Mouse (Mus musculus): ENCODE measurements at regions not wholly inside any gene's neighbourhood (a gene's known extent, or its start where the extent isn't known, plus 50 kb on each side); places are given as distances from the start of the nearest gene placed in this dataset.

GRCm38 (mm10) chr17:45819143-45819542 lies 85.5 kb upstream of the 1600014C23Rik start:
- DNase-seq = no peak

DNA sequence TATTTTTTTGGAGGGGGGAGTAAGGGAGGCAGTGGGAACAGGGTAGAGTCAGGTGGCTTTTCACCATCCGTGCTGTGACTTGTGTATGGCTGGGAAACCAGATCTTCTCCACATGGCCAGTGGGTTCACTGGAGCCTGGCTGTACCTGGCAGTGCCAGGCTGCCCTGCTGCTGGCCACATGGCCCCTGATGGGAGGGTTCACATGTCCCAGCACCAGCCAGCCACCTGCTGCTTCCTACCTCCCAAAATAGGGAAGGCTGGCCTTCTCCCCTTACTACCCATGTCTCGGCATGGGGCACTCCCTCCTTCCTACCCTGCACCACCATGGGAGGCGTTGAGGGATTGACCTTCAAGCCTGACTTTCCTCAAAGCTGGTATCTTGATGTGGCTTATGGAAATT lies 82.9 kb upstream of the 1600014C23Rik start:
- no peak for DNase-seq

DNA sequence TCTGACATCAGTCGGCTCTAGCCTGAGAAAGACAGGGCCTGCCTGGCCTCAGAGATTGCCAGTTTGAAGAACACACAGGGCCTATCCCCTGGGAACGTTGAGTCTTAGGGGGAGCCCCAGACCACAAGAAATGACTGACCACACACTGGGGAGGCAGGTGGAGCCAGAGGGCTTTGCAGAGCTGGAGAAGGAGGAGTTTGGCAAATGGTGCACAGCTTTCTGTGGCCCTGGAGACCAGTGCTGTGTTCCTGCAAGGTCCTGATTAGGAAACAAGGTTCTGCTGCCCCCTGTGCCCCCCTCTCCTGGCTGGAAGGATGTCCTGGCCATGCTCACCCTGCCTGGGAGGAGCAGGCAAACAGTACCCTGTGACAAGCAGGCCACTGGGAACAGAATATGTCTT lies 82.2 kb upstream of the 1600014C23Rik start:
- no peak for DNase-seq

DNA sequence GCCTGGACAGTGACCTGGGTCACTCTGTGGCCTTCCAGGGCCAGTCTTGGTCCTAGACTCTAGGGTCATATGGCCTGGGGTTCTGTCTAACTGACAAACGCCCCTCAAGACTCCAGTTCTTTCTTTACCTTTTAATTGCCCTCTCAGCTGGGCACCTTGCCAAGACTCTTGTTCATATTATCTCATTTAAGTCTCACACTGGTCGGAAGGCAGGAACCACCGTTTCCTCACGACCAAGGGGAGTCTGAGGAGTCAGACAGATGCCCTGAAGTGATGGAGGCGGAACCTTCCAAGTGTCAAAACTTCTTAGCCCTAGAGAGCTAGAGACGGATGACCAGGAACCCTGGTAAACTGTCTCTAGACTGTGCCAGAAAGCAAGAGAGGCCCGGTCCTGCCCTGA lies 81.7 kb upstream of the 1600014C23Rik start:
- no peak for DNase-seq

GRCm38 (mm10) chr17:45814586-45814985 lies 80.9 kb upstream of the 1600014C23Rik start:
- no peak for DNase-seq

DNA sequence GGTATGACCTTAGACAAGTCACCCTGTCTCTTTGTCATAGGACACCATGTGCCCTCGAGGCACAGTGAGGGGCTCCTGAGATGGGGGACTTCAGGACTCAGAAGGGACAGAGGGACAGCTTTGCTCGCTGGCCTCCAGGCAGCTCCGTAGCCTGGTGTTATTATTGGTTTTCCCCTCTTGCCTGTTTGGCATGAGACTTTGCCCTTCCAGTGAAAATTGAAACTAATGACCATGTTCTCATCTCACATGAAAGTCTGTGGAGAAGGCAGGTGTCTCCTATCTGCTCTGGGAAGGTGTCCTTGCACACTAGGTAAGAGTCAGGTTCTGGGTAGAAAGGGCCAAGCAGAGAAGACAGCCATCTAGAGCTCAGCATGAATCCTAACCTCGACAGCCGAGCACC lies 80.3 kb upstream of the 1600014C23Rik start:
- no peak for DNase-seq

DNA sequence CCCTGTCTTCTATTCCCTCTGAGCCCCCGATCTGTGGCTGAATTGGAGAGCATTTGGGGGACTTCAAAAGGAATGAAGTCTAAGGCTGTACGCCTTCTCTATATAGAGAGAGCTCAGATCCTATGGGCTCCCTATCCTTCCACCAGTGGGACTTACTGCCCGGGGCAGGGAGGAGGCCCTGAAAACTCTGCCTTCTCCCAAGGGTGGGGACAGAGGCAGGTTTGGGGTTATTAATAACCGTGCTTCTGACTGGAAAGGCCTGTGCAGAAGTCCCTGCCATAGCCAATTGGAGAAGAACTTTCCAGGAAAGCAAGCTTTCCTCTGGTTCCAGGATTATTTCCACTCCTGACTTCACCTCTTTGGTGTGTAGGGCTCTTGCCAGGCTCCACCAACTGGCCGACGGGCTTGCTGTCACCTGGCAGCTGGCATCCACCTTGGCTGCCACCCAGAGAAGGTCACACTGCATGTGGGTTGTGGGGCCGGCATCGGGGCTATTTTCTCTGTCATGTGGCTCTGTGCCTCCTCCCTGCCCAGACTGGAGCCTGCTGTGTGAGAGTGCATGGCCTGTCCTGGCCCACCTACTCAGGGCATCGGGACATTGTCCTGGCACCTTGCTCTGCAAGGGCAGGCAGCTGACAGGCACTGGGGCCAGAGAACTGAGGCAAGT lies 78.8 kb upstream of the 1600014C23Rik start:
- DNase-seq = no peak

- DNase-seq = no peak
Observed at GRCm38 (mm10) chr17:45811632-45812221, 78.1 kb upstream of the 1600014C23Rik start.

- DNase-seq = no peak
Observed at GRCm38 (mm10) chr17:45809728-45810127, 76.1 kb upstream of the 1600014C23Rik start.

DNA sequence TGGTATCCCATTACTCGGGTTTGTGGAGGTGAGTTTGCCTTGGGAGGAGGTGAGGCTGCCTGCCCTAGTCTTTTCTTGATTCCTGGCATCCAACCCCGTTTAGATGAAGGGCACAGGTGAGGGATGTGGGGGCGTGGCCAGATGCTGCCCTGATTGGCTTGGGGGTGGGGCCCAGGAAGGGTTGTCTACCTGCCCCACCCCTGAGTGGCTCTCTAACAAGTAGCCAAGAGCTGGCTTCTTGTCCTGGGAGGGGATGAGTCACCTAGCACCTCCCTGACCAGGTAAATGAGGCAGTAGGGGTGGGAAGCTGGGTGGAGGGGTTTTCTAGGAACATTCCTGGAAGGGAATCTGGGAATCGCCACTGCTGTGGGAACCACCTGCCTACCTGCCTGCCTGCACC lies 74.7 kb upstream of the 1600014C23Rik start:
- no peak for DNase-seq

DNA sequence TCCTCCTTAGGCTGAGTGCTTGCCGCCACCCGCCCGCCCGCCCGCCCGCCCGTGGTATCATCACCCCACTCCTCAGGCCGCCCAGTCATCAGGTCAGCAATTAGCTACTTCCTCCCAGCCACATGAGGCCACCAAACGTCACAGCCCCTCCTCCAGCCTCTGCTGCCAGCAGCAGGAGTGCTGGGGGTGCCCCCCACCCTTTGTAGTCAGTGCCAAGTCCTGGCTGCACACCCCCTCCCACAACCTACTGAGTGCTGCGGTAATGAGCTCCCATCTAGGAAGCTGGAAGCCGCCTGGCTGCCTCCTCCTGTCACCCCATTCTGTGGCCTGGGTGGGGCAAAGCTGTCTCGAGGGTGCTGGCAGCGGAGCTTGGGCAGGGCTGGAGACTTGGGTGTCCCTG lies 73.8 kb upstream of the 1600014C23Rik start:
- no peak for DNase-seq

GRCm38 (mm10) chr17:45806831-45807230 lies 73.2 kb upstream of the 1600014C23Rik start:
- no peak for DNase-seq

GRCm38 (mm10) chr17:45806430-45806829 lies 72.8 kb upstream of the 1600014C23Rik start:
- DNase-seq = no peak

DNA sequence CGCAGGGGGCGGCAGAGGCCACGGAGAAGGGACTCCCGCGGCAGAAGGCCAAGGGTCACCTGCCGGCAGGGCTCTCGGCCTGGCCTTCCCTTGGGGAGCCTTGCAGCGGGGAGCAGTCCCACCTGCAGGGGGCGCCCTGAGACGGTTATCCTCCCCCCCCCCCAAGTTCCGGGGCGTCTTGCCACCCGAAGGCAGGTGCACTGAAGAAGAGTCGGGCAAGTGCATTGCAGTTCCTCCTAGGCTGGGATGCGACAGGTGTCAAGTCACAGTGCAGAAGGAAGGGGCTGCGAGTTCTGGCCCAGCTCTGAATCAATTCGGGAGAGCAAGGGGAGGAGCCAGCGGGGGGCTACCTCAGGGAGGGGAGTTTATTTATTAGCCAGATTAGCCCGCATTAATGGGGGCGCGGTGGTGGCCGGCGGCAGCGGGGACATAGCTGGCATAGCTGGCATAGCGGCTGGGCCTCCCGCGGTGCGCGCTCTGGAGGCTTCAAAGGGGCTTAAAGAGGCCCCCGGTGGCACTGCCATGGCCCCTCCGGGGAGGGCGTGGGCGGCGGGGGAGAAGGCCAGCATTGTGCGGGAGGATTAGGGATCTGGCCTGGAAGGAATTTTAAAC lies 71.9 kb upstream of the 1600014C23Rik start:
- peak; percentile 28 for DNase-seq

DNA sequence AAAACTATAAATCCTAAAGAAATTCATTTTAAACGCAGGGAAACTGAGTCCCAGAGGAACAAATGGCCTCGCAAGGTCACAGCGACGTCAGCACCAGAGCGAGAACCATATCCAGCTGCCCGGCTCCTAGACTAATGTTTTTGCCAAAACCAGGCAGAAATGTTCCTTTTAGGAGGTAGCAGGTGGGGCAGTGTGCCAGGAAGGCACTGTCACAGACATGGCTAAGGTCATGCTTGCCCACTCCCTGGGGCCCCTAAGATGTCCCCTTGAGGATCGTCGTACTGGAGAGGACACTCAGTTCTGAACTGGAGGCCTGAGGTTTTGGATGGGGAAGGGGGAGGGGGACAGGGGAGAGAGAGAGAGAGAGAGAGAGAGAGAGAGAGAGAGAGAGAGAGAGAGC lies 69.7 kb upstream of the 1600014C23Rik start:
- DNase-seq = no peak

DNA sequence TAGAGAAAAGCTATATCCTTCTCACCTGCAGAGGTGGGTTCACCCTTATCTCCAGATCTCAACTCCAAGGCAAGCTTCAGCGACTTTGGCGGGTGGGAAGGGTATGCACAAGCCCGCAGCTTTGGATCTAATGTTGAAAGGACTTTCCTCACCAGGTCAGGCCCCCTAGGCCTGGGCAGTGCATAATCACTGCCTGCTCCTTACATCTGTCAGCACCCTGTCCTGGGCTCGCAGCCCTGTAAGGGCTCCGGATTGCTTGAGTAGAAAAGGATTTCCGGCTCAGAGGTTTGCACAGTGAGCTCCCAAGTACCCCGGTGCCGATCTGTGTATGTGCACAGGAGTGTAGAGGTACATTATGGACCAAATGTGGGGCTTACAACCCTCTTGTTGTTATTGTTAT lies 68.8 kb upstream of the 1600014C23Rik start:
- DNase-seq = no peak

DNA sequence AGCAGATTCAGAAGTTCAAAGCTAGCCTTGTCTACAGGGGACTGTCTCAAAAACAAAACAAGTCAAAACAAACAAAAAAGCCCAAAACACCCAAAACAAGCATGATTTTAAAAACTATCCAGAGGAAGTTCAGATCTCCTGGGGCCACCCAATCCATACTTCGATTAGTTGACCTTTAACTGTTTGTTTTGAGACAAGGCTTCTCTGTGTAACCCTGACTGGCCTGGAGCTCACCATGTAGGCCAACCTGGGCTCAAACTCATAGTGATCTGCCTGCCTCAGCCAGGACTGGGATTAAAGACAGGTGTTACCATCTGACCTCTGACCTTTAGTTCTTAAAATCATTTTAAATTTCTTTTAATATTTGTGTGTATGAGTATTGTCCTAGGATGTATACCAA lies 66.1 kb upstream of the 1600014C23Rik start:
- DNase-seq = no peak

DNA sequence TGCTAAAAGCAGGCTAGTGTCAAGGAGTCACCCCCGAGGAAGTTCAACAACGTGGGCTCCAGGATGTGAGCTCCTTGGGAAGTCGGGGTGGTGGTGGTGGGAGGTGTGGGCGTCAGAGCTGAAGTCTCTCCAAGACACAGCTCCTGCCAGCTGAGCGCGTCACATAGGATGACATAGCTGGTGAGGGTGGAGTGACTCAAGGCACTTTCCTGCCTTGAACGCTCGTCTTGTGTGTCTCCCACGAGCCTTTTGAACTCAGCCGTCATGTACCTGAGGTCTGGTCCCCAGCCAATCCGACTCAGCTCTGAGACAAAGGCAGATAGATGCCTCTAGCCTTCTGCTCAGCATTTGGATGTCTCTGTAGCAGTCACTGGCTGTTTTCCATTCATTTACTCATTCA lies 65.4 kb upstream of the 1600014C23Rik start:
- DNase-seq = no peak

DNA sequence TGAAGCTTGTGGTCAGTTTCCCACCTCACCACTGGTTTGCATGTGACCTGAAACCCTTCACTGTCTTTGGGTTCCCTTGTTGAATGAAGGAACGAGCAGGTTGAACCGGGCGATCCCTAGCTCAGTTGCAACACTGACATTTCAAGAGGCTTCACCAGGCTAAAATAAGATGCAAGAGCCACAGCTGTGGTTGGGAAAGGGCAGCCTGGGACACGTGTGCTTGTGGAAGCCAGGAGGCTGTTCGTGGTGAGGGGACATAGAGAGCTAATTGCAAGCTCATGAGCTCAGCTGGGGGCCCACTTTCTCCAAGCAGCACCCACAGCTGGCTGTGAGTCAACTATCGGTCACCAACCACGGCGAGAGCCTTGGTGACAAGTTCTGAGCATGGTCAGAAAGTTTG lies 64.8 kb upstream of the 1600014C23Rik start:
- DNase-seq = no peak

DNA sequence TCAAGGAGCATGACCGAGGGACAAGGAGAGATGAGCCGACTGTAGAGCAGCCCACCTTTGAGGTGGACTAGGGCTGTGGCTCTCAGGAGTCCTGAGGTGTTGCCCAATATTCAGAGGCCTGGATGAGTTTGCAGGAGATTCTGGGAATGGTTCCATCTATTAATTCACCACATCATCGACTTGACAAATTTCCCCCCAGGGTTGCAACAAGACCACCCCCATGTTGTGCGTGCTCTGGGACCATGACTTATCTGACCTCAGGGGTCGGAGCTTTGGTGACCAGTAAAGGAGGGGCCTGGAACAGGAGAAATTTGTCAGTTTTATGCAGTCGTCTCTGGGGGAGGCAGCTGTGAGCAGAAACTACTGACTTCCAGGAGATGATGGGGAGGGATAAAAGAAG lies 63.5 kb upstream of the 1600014C23Rik start:
- DNase-seq = no peak

DNA sequence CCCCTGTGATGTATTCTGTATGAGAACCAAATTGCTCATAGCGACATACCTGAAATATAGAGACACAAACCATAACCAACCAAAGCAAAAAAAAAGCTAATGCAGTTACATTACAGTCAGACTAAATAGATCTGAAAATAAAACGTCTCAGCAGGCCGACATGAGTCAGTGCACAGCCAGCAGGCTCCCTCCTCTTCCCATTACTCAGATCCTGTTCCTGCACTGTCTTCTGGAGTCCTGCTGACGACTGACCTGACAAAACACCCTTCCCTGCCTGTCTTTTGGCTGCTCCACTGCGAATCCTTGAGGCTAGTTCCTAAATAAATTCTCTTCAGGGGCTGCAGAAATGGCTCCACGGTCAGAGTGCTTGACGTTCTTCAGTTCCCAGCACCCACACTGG lies 61.3 kb upstream of the 1600014C23Rik start:
- DNase-seq = no peak

GRCm38 (mm10) chr17:45790959-45791520 lies 57.4 kb upstream of the 1600014C23Rik start:
- no peak for DNase-seq

DNA sequence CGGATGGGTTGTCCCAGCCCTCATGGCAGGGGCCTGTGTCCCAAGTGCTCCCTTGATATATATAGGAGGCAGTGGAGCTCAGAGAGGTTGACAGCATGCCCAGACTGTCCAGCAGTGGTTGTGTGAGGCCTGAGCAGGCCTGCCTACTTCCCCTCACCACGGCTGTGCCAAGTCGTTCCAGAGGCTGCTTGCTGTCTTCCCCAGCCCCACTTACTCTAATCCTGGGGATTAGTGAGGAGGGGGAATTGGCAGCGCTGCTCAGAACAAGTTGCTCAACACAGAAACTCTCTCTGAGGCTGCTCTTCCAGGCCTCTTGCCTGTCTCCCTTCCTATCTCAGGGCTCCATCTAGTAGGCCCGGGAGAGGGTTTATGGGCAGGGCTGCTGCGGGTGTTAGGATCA lies 56.1 kb upstream of the 1600014C23Rik start:
- no peak for DNase-seq

- no peak for DNase-seq
Observed at GRCm38 (mm10) chr17:45784905-45785304, 51.3 kb upstream of the 1600014C23Rik start.

Data from right cerebral cortex, postnatal 14 days (tissue).